Mouse (Mus musculus): ENCODE data around the gene Nup107.
"Not testable (repeated sequence)": the region's sequence is repeated elsewhere in the genome, so short reads cannot be mapped to it uniquely, and the experiment has no call there.

Gene Nup107

DNA sequence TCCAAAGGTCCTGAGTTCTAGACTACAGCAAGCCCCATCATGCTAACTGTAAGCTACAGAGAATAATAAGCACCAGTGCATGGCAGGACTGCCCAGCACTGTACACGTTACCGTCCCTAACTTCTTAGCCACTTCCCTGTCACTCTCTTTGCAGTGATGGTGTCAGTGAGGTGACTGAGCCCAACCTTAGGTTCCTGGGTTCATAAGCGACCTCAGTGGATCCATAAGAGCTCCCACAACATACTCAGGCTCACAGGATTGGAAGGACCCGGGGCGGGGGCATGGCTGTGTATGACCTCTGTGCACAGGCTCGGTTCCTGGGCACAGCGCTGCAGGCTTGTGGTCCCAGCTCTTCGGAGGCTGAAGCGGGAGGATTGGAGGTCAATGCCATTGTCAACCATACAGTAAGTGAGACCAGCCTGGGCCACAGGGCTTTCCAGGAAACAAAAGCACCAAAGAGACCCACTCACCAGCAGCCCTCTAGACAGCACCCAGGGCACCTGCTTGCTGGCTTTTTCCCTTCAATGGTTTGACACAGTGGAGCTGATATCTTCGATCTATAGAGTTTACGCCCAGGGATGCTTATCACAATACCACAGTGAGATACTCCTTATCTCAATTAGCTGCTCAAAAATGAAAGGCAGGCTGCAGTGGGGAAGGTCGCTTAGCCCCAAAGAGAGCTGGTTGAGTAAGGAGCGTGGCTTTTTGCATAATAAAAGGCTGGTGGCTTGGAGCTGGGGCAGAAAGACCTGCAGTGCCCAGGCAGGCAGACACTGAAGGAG lies 54.2 kb downstream of the Nup107 start:
- no peak for DNase-seq (ENCODE audit: low spot score in 2 of 2)

- not testable (repeated sequence) for DNase-seq (ENCODE audit: low spot score in 2 of 2)
These were observed 55.0 kb downstream of the Nup107 start for GRCm38 (mm10) chr10:117737498-117737897.

DNA sequence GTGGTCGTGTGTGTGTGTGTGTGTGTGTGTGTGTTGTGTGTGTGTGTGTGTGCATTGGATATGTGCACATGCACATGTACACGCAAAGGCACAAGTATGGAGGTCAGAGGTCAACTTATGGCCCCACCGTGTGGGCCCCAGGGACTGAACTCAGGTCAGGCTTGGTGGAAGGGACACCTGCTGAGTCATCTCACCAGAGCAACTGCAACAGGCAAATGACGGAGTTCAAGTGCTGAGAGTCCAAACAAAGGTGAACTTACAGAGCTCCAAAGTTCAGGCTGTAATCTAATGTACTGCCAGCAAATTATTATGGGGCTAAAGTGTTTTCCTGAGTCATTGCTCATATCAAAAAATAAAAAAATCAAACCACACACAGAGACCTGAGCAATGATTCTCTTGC lies 55.4 kb downstream of the Nup107 start:
- no peak for DNase-seq (ENCODE audit: low spot score in 2 of 2)

DNA sequence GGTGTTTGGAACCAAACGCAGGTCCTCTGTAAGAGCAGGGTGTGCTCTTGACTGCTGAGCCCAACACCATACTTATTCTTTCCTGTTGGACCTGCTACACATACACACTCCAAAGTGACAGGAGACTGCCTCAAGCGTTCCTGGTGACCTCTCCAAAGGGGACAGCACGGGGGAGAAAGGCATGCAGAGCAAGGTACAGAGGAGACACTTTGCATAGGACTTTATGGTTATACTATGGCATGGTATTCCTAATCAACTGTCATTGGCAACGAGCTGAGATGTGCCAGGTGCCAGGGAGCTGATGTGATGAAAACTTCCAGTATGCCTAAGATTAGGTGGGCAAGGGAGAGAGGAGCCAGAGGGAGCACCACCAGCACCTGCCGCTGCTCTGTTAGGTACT lies 55.9 kb downstream of the Nup107 start:
- DNase-seq (ENCODE audit: low spot score in 2 of 2) = no peak

DNA sequence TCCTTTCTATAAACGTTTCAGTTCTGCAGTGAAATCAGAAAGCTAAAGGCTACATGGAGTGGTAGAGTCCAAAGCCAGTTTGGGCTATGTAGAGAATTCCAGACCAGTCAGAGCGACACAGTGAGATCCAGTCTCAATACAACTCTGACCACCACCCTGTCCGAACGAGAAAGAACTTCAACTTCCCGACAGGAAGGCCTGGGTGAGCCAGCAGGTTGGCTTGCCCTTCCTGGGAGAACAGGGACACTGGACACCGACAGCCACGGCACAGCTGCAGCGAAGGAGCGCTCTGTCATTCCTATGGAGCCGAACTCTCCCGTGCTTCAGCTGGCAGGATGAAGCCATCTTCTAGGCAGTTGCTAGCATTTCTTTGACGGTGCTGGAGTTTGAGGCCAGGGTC lies 57.1 kb downstream of the Nup107 start:
- DNase-seq (ENCODE audit: low spot score in 2 of 2) = not testable (repeated sequence)

DNA sequence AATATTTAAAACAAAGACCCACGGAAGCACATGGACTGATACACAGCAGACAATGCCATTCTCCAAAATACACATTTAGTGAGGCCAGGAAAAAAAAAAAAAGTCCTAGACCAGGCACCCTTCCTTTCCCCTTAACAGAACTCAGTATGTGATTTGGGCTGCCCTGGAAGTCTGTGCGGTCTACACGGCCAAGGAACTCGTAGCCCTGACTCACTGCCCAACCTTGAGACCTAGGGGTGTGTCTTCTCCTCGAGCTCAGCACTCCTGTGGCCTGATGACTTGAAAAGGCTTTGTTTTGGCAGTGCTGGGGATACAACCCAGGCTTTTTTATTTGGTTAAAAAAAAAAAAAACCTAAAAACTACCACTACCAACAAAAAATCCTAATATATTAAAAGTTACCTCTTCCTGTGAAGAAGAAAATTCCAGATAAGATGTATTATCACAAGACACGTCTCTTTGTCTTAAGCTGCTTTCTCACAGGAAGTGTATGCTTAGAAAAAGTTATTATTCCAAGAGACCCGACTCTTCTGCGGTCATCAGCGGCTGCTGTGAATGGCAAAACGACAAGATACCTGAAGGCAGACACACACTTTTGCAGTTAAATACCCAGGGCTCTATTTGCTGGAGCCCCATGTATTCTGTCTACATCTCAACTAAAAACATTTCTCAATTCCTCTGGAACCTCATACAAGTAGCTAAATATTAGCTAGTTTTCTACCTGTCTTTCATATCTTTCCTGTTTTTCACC lies 58.2 kb downstream of the Nup107 start:
- DNase-seq (ENCODE audit: low spot score in 2 of 2) = not testable (repeated sequence)

DNA sequence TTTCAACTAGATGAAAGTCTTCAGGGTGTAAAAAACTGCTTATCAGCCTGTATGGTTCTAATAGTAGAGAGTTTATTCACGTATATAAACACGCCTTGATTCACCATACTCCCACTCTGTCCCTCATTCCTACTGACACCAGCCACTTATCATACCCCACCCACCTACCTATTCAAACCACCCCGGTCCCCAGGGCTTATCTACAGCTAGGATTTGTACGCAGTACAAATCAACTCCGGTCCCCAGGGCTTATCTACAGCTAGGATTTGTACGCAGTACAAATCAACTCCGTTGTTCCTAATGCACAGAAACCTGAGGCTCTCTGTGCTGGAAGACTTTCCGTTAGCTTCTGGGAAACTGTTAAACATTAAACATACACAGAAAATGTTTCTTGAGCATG lies 58.9 kb downstream of the Nup107 start:
- DNase-seq (ENCODE audit: low spot score in 2 of 2) = not testable (repeated sequence)

GRCm38 (mm10) chr10:117732962-117733592 lies 59.4 kb downstream of the Nup107 start:
- no peak for DNase-seq (ENCODE audit: low spot score in 2 of 2)

DNA sequence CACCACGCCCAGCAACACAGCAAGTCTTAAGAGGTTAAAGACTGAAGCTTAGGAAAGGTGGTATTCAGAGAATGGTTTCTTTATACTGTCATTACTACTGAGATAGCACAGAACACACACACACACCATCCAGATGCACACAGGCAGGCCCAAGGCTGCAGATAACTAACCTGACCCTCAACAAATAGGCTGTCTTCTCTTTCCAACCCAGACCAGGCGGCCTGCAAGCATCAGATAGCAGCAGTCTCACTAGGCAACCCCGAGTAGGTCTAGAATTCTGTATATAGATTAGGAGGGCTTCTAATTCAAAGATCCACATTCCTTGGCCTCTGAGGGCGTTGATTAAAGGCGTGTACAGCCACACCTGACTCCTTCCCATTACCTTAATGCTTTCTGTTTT lies 60.3 kb downstream of the Nup107 start:
- DNase-seq (ENCODE audit: low spot score in 2 of 2) = no peak

- peak in 1 of 2 experiments; percentile 57 for DNase-seq (ENCODE audit: low spot score in 2 of 2)
These were observed 61.0 kb downstream of the Nup107 start for GRCm38 (mm10) chr10:117731244-117732101.

- no peak for DNase-seq (ENCODE audit: low spot score in 2 of 2)
These were observed 61.8 kb downstream of the Nup107 start for GRCm38 (mm10) chr10:117730637-117731203.

- no peak for DNase-seq (ENCODE audit: low spot score in 2 of 2)
These were observed 62.4 kb downstream of the Nup107 start for GRCm38 (mm10) chr10:117730140-117730539.

DNA sequence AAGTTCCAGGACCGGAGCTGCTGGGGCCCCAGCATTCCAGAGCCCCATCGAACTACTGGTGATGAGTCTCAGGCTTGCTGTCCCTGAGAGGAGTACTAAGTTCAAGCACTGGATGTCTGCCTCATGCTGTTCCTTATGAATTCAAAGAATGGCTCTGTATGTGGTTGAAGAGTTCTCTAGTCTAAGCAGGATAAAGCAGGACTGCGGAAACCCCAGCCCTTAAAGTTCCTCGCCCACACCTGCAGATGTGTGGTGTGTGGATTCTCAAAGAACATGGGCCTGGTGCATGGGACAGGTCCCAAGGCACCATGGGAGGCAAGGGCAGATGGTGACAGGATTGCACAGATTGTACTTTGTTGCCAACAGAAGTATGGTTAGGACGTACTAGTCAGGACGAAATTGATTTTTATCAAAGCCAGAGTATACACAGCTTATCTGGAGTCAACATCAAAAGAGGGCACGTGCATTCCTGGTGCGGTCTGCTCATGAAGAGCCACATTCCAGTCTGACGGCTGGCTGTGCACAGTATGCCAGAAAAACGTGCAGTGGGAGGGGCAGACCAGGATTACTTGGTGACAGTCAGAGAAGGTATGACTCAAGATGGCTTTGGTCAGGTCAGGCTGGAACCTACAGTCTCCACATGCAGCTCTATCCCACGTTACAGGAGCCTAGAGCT lies 63.2 kb downstream of the Nup107 start:
- DNase-seq (ENCODE audit: low spot score in 2 of 2) = no peak

GRCm38 (mm10) chr10:117728574-117728973 lies 63.9 kb downstream of the Nup107 start:
- DNase-seq (ENCODE audit: low spot score in 2 of 2) = no peak

DNA sequence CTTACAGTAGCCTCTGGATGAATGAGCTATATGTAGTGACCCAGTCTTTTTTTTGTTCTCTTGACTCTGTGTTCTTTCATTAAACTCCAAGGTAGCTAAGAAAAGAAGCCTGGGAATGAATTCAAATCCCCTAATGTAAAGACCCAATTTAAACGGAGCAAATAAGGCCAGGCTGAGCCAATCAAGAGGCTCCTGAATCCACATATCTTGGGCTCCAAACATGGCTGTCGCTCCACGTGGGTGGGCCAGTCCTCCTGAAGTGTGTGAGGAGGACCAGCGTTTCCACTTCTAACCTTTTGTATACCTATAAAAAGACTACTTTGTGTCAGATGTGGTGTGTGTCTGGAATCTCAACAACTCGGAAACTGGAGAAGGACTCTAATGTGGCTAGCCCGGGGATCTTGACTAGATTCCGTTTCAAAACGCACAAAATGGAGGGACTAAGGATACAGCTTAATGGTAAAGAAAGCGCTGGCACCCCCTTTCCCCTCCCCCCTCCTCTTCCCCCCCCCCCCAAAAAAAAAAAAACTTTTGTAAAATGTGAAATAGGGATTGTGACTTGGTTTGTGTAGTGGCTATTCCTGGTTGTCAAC lies 64.9 kb downstream of the Nup107 start:
- DNase-seq (ENCODE audit: low spot score in 2 of 2) = no peak

GRCm38 (mm10) chr10:117726888-117727385 lies 65.6 kb downstream of the Nup107 start:
- no peak for DNase-seq (ENCODE audit: low spot score in 2 of 2)

DNA sequence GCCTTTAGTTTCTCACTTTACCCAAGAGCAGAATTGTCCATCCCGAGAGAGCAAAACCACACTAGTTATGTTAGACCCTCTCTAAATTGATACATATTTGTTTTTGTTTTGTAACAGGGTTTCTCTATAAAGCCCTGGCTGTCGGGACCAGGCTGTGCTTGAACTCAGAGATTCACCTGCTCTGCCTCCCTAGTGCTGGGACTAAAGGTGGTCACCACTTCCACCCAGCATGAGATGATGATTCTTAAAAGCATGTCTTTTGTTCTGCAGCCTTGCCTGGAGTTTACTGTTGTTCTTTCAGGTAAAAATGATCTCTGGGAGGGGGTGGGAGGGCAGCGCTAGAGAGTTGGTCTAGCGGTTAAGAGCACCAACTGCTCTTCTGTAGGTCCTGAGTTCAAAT lies 66.2 kb downstream of the Nup107 start:
- no peak for DNase-seq (ENCODE audit: low spot score in 2 of 2)

DNA sequence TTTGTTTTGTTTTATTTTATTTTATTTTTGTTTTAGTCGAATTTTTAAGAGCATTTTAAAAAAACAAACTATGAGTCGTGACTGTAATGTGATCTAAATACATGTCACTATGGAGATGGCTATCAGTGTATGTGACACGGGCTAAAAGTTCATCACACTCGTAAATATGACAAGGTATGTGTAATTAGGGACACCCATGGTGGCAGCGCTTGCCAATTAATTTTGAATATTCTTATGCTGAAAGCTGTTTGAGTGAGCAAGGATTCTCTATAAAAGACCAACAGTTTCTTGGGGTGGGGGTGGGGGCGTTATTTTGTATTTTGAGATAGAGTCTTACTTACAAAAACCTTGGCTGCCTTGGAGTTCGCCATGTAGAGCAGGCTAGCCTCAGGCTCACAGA lies 66.8 kb downstream of the Nup107 start:
- no peak for DNase-seq (ENCODE audit: low spot score in 2 of 2)

DNA sequence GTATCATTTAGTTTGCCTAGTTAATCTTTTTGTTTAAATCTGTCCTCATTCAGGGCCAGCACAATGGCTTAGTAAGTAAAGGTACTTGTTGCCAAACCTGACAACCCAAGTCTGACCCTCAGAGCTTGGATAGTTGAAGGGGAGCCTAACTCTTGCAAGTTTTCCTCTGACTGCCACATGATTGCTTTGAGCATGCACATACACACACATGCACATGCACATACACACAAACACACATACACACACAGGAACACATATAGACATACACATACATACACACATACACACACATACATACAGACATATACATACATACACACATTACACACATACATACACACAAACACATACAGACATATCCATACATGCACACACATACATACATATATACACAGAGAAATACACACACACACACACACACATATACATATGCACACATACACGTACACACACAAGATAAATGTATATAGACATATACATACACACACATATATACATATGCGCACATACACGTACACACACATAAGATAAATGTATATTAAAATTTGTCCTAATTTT lies 67.6 kb downstream of the Nup107 start:
- no peak for DNase-seq (ENCODE audit: low spot score in 2 of 2)

All from right cerebral cortex, adult 2 months (tissue).